ENCODE assay signal across 29 mouse cellular contexts in the genomic region with DNA sequence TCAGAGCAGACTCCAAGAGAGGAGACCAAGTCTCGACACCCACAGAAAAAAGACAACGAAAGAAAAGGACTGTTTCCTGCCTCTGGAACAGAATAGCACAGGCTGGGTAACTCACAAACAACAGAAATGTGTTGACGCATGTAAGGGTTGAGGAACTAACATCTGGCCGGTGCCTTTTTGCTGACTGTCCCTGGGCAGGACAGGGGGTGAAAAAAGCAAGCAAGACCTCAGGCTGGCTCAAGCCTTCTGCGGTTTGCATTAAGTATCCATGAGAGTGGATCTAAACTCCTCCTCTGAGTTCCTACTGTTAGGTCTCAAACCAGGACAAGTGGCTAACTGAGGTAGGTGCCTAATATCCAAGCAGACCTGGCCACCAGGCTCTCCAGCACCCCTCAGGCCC. TPM values are rescaled to one million over a fixed set of nuclear protein-coding genes. Genes with fewer than 3 reads are reported as not detected.
DNase-seq lines count a peak whose midpoint lies in the region; ATAC-seq and TF ChIP-seq lines count a peak whose summit lies in the region.
"Had no signal": no experiment of that assay in that cellular context is flagged by ENCODE, and none has a peak within 500 bp of the region (broad histone marks: within the 10 kb centered on the region; RNA-seq: fewer than 3 reads in every experiment).

No protein-coding gene starts in this region.

- ATAC-seq in hindbrain, embryonic 14.5 days (ENCODE audit: low FRiP score) = no peak
- ATAC-seq in hindbrain, embryonic 16.5 days = no peak
- 0 out of 2 replicates have a peak, but pooled peaks have one; percentile 7 for ATAC-seq in liver, postnatal 0 days
- no peak for ATAC-seq in liver, embryonic 11.5 days (replicated peaks; ENCODE audit: low FRiP score)
- ATAC-seq: activated CD4-positive, CD25-positive, alpha-beta regulatory T cell, adult 4 months; CD4-positive, CD25-positive, alpha-beta regulatory T cell, adult 4 months; forebrain, embryonic 14.5 days; Patski had no signal

- no peak for TF ChIP-seq EP300 in liver, postnatal 0 days (IDR thresholded peaks at IDR 0.05; ENCODE audit: low read depth)

- no peak overlapping the region for H3K9ac ChIP-seq in hindbrain, embryonic 14.5 days
- no peak overlapping the region for H3K9ac ChIP-seq in hindbrain, embryonic 16.5 days (ENCODE audit: low read depth, low read length)
- no peak overlapping the region for H3K9ac ChIP-seq in liver, postnatal 0 days (replicated peaks)
- H3K9ac ChIP-seq in liver, embryonic 11.5 days (ENCODE audit: low read depth, low read length) = no peak overlapping the region
- H3K9ac ChIP-seq: embryonic facial prominence, embryonic 13.5 days; embryonic facial prominence, embryonic 15.5 days; forebrain, embryonic 12.5 days had no signal

- TF ChIP-seq CTCF in liver, postnatal 0 days (IDR thresholded peaks at IDR 0.05; ENCODE audit: low read depth) = no peak
- no peak for TF ChIP-seq CTCF in bone marrow macrophage, adult 2 months (IDR thresholded peaks at IDR 0.05; ENCODE audit: low read depth, low read length)

- no peak overlapping the region for H3K27ac ChIP-seq in heart, embryonic 10.5 days
- no peak overlapping the region for H3K27ac ChIP-seq in hindbrain, embryonic 14.5 days
- no peak overlapping the region for H3K27ac ChIP-seq in hindbrain, embryonic 16.5 days (ENCODE audit: low read depth, low read length)
- H3K27ac ChIP-seq in liver, postnatal 0 days (ENCODE audit: low read depth) = 0 out of 2 replicates have a peak overlapping the region, but pooled peaks have one; percentile 2
- H3K27ac ChIP-seq in liver, embryonic 11.5 days (ENCODE audit: low read depth, low read length) = no peak overlapping the region
- peak overlapping the region; percentile 4; the same call in 1 of the 2 replicates for H3K27ac ChIP-seq in bone marrow macrophage, adult 2 months (ENCODE audit: insufficient read depth, low read depth, low read length)
- H3K27ac ChIP-seq: embryonic facial prominence, embryonic 13.5 days; embryonic facial prominence, embryonic 15.5 days; forebrain, embryonic 10.5 days; forebrain, embryonic 12.5 days had no signal

- H3K4me3 ChIP-seq in heart, embryonic 10.5 days = no peak overlapping the region
- no peak overlapping the region for H3K4me3 ChIP-seq in hindbrain, embryonic 14.5 days (replicated peaks; ENCODE audit: low read length)
- no peak overlapping the region for H3K4me3 ChIP-seq in hindbrain, embryonic 16.5 days (ENCODE audit: low read length)
- no peak overlapping the region for H3K4me3 ChIP-seq in liver, postnatal 0 days (ENCODE audit: low read depth, low read length)
- H3K4me3 ChIP-seq in liver, embryonic 11.5 days (ENCODE audit: low read depth, low read length) = no peak overlapping the region
- no peak overlapping the region for H3K4me3 ChIP-seq in bone marrow macrophage, adult 2 months (ENCODE audit: insufficient read depth, low read length)
- H3K4me3 ChIP-seq: embryonic facial prominence, embryonic 13.5 days; embryonic facial prominence, embryonic 15.5 days; erythroblast, embryonic 14.5 days; forebrain, embryonic 10.5 days; forebrain, embryonic 12.5 days had no signal

- H3K4me1 ChIP-seq in heart, embryonic 10.5 days = peaks cover 14% of the 10 kb centered on the region
- H3K4me1 ChIP-seq in hindbrain, embryonic 14.5 days (replicated peaks; ENCODE audit: control insufficient read depth, insufficient read depth, low read length) = no peaks in the 10 kb centered on the region
- no peaks in the 10 kb centered on the region for H3K4me1 ChIP-seq in hindbrain, embryonic 16.5 days (ENCODE audit: control insufficient read depth, insufficient read depth, low read depth, low read length)
- H3K4me1 ChIP-seq in liver, postnatal 0 days (ENCODE audit: insufficient read depth) = no peaks in the 10 kb centered on the region
- no peaks in the 10 kb centered on the region for H3K4me1 ChIP-seq in liver, embryonic 11.5 days (replicated peaks; ENCODE audit: control insufficient read depth, insufficient read depth, low read length)
- H3K4me1 ChIP-seq in bone marrow macrophage, adult 2 months (ENCODE audit: control insufficient read depth, insufficient read depth, low read length) = peaks cover 24% of the 10 kb centered on the region
- H3K4me1 ChIP-seq: embryonic facial prominence, embryonic 13.5 days; embryonic facial prominence, embryonic 15.5 days; forebrain, embryonic 10.5 days; forebrain, embryonic 12.5 days had no signal

- H3K9me3 ChIP-seq in heart, embryonic 10.5 days = no peaks in the 10 kb centered on the region
- H3K9me3 ChIP-seq in hindbrain, embryonic 14.5 days (ENCODE audit: control insufficient read depth, low read length) = no peaks in the 10 kb centered on the region
- H3K9me3 ChIP-seq in hindbrain, embryonic 16.5 days (ENCODE audit: control insufficient read depth, low read length) = no peaks in the 10 kb centered on the region
- no peaks in the 10 kb centered on the region for H3K9me3 ChIP-seq in liver, postnatal 0 days (ENCODE audit: low read length)
- H3K9me3 ChIP-seq in liver, embryonic 11.5 days (ENCODE audit: control insufficient read depth, low read length) = no peaks in the 10 kb centered on the region
- H3K9me3 ChIP-seq: embryonic facial prominence, embryonic 13.5 days; embryonic facial prominence, embryonic 15.5 days; forebrain, embryonic 10.5 days; forebrain, embryonic 12.5 days; G1E had no signal

- TF ChIP-seq POLR2A in bone marrow macrophage, adult 2 months (IDR thresholded peaks at IDR 0.05; ENCODE audit: borderline replicate concordance, low read depth, low read length) = no peak

- no peaks in the 10 kb centered on the region for H3K27me3 ChIP-seq in heart, embryonic 10.5 days (ENCODE audit: insufficient read depth, poor library complexity, severe bottlenecking)
- no peaks in the 10 kb centered on the region for H3K27me3 ChIP-seq in hindbrain, embryonic 14.5 days (ENCODE audit: control insufficient read depth, insufficient read depth, low read length)
- no peaks in the 10 kb centered on the region for H3K27me3 ChIP-seq in hindbrain, embryonic 16.5 days (replicated peaks; ENCODE audit: control insufficient read depth, insufficient read depth, low read length)
- H3K27me3 ChIP-seq in liver, postnatal 0 days (ENCODE audit: insufficient read depth, low read length) = no peaks in the 10 kb centered on the region
- no peaks in the 10 kb centered on the region for H3K27me3 ChIP-seq in liver, embryonic 11.5 days (replicated peaks; ENCODE audit: control insufficient read depth, insufficient read depth, low read length)
- H3K27me3 ChIP-seq: CH12.LX; embryonic facial prominence, embryonic 13.5 days; embryonic facial prominence, embryonic 15.5 days; forebrain, embryonic 12.5 days; Patski had no signal

- H3K4me2 ChIP-seq in hindbrain, embryonic 14.5 days (replicated peaks) = no peak overlapping the region
- H3K4me2 ChIP-seq in hindbrain, embryonic 16.5 days (ENCODE audit: low read length) = no peak overlapping the region
- H3K4me2 ChIP-seq in liver, postnatal 0 days (ENCODE audit: low read depth, low read length) = no peak overlapping the region
- H3K4me2 ChIP-seq in liver, embryonic 11.5 days = no peak overlapping the region
- H3K4me2 ChIP-seq: embryonic facial prominence, embryonic 13.5 days; embryonic facial prominence, embryonic 15.5 days; forebrain, embryonic 12.5 days had no signal

- 74% methylated on average over 5 of the region's 5 CpGs for WGBS in heart, embryonic 10.5 days
- 92% methylated on average over 5 of the region's 5 CpGs for WGBS in hindbrain, embryonic 14.5 days
- whole genome bisulfite sequencing in hindbrain, embryonic 16.5 days = 92% methylated on average over 5 of the region's 5 CpGs
- 76% methylated on average over 5 of the region's 5 CpGs for WGBS in liver, postnatal 0 days (ENCODE audit: insufficient replicate concordance)
- WGBS in liver, embryonic 11.5 days = 83% methylated on average over 5 of the region's 5 CpGs

- H3K36me3 ChIP-seq in heart, embryonic 10.5 days = peaks cover 14% of the 10 kb centered on the region
- H3K36me3 ChIP-seq in hindbrain, embryonic 14.5 days (replicated peaks; ENCODE audit: control insufficient read depth, insufficient read depth) = peaks cover 8% of the 10 kb centered on the region; the same call in 1 of the 2 replicates
- H3K36me3 ChIP-seq in hindbrain, embryonic 16.5 days (ENCODE audit: control insufficient read depth, insufficient read depth, low read length) = no peaks in the 10 kb centered on the region
- peaks cover 3% of the 10 kb centered on the region; the same call in 1 of the 2 replicates for H3K36me3 ChIP-seq in liver, postnatal 0 days (replicated peaks; ENCODE audit: insufficient read depth, low read length)
- H3K36me3 ChIP-seq in liver, embryonic 11.5 days (ENCODE audit: control insufficient read depth, insufficient read depth, low read length) = no peaks in the 10 kb centered on the region
- H3K36me3 ChIP-seq: forebrain, embryonic 12.5 days; G1E had no signal

- DNase-seq in heart, adult 11 months = peak; percentile 94
- no peak for DNase-seq in heart, embryonic 10.5 days (ENCODE audit: low spot score)
- peak; percentile 12 for DNase-seq in hindbrain, embryonic 14.5 days (ENCODE audit: low spot score)
- no peak for DNase-seq in liver, postnatal 0 days
- DNase-seq in liver, embryonic 11.5 days (ENCODE audit: low spot score) = no peak
- DNase-seq: adrenal gland, adult 8-10 months; adrenal gland, postnatal 14 days; adrenal gland, postnatal 36 days; B cell, adult 2 months; cerebellum, adult 11 months; cerebellum, adult 18-20 months; cerebellum, adult 8-10 months; cerebellum, adult 9-11 months; cerebellum, postnatal 14 days; cerebellum, postnatal 36 days; embryo, embryonic 11 days had no signal

RNA-seq across cellular contexts. Expression of a gene that starts 26.3 kb away (rescaled TPM):
- polyA plus RNA-seq in heart, embryonic 10.5 days (2016; fragmentation: Nextera tagmentation; extraction: Ambion mirVana) = 0.06 and 0.15 TPM in 2 replicates
- 0.38 and 0.44 TPM in 2 replicates for polyA plus RNA-seq in hindbrain, embryonic 14.5 days (2014; fragmentation: Nextera tagmentation; extraction: Ambion mirVana)
- polyA plus RNA-seq in hindbrain, embryonic 16.5 days (2015; fragmentation: Nextera tagmentation; extraction: Ambion mirVana) = 0.20 and 0.42 TPM in 2 replicates
- polyA plus RNA-seq in liver, postnatal 0 days (2015; fragmentation: Nextera tagmentation; extraction: Ambion mirVana) = 0.50 and 0.53 TPM in 2 replicates
- polyA plus RNA-seq in liver, embryonic 11.5 days (2014; fragmentation: Nextera tagmentation; extraction: Ambion mirVana) = 0.30 and 0.40 TPM in 2 replicates
- polyA plus RNA-seq in bone marrow macrophage, adult 2 months (2012; ENCODE audit: insufficient read depth, insufficient read length, missing spikeins) = 14.5 and 15.9 TPM in 2 replicates
- polyA plus RNA-seq: erythroblast, embryonic 14.5 days had no signal

RNA-seq across cellular contexts. Expression of a gene that starts 37.2 kb away (rescaled TPM):
- 32.1 and 35.0 TPM in 2 replicates for polyA plus RNA-seq in heart, embryonic 10.5 days (2016; fragmentation: Nextera tagmentation; extraction: Ambion mirVana)
- polyA plus RNA-seq in hindbrain, embryonic 14.5 days (2014; fragmentation: Nextera tagmentation; extraction: Ambion mirVana) = 28.1 and 30.8 TPM in 2 replicates
- 30.7 and 31.8 TPM in 2 replicates for polyA plus RNA-seq in hindbrain, embryonic 16.5 days (2015; fragmentation: Nextera tagmentation; extraction: Ambion mirVana)
- 16.5 and 16.9 TPM in 2 replicates for polyA plus RNA-seq in liver, postnatal 0 days (2015; fragmentation: Nextera tagmentation; extraction: Ambion mirVana)
- polyA plus RNA-seq in liver, embryonic 11.5 days (2014; fragmentation: Nextera tagmentation; extraction: Ambion mirVana) = 35.1 and 37.9 TPM in 2 replicates
- polyA plus RNA-seq in bone marrow macrophage, adult 2 months (2012; ENCODE audit: insufficient read depth, insufficient read length, missing spikeins) = 22.5 and 24.2 TPM in 2 replicates

RNA-seq across cellular contexts. Expression of a gene that starts 56.7 kb away (rescaled TPM):
- polyA plus RNA-seq in heart, embryonic 10.5 days (2016; fragmentation: Nextera tagmentation; extraction: Ambion mirVana) = 35.9 and 36.3 TPM in 2 replicates
- 62.2 TPM in 2 replicates for polyA plus RNA-seq in hindbrain, embryonic 14.5 days (2014; fragmentation: Nextera tagmentation; extraction: Ambion mirVana)
- polyA plus RNA-seq in hindbrain, embryonic 16.5 days (2015; fragmentation: Nextera tagmentation; extraction: Ambion mirVana) = 44.8 and 51.3 TPM in 2 replicates
- 59.5 and 67.1 TPM in 2 replicates for polyA plus RNA-seq in liver, postnatal 0 days (2015; fragmentation: Nextera tagmentation; extraction: Ambion mirVana)
- 46.3 and 51.7 TPM in 2 replicates for polyA plus RNA-seq in liver, embryonic 11.5 days (2014; fragmentation: Nextera tagmentation; extraction: Ambion mirVana)
- polyA plus RNA-seq in bone marrow macrophage, adult 2 months (2012; ENCODE audit: insufficient read depth, insufficient read length, missing spikeins) = 89.8 and 99.4 TPM in 2 replicates

Comparison
In these comparisons a context has a peak if more than half of its experiments do, and no peak if none do; other contexts are left out.
1. DNase-seq: peak in heart, adult 11 months (single experiment) and hindbrain, embryonic 14.5 days (single experiment); none in heart, embryonic 10.5 days (single experiment), liver, postnatal 0 days (single experiment) and liver, embryonic 11.5 days (single experiment).
2. H3K27ac ChIP-seq: peak in liver, postnatal 0 days (single experiment) and bone marrow macrophage, adult 2 months (single experiment); none in heart, embryonic 10.5 days (single experiment), hindbrain, embryonic 14.5 days (single experiment), hindbrain, embryonic 16.5 days (single experiment) and liver, embryonic 11.5 days (single experiment).
3. RNA of a gene that starts 26.3 kb away (polyA plus RNA-seq): 14.5 to 15.9 TPM in bone marrow macrophage, adult 2 months; 0.50 to 0.53 TPM in liver, postnatal 0 days, 0.38 to 0.44 TPM in hindbrain, embryonic 14.5 days, 0.30 to 0.40 TPM in liver, embryonic 11.5 days, 0.20 to 0.42 TPM in hindbrain, embryonic 16.5 days and 0.06 to 0.15 TPM in heart, embryonic 10.5 days; every median in the first group is over 10 times any median in the second.